29 mouse cellular contexts compared by ENCODE assay signal in the genomic region with DNA sequence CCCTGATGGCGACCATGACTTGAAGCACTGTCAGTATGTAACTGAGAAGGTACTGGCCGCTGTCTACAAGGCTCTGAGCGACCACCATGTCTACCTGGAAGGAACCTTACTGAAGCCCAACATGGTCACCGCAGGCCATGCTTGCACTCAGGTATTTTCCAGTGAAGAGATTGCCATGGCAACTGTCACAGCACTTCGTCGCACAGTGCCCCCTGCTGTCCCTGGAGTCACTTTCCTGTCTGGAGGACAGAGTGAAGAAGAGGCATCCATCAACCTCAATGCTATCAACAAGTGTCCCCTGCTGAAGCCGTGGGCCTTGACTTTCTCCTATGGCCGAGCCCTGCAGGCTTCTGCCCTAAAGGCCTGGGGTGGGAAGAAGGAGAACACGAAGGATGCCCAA. TPM values are rescaled to one million over a fixed set of nuclear protein-coding genes. Genes with fewer than 3 reads are reported as not detected.
DNase-seq lines count a peak whose midpoint lies in the region; ATAC-seq and TF ChIP-seq lines count a peak whose summit lies in the region.
"Had no signal": no experiment of that assay in that cellular context is flagged by ENCODE, and none has a peak within 500 bp of the region (broad histone marks: within the 10 kb centered on the region; RNA-seq: fewer than 3 reads in every experiment).

No protein-coding gene starts in this region.

- no peaks in the 10 kb centered on the region for H3K27me3 ChIP-seq in lung, embryonic 14.5 days (ENCODE audit: insufficient read depth, low read length)
- no peaks in the 10 kb centered on the region for H3K27me3 ChIP-seq in lung, postnatal 0 days (replicated peaks; ENCODE audit: insufficient read depth, low read length)
- no peaks in the 10 kb centered on the region for H3K27me3 ChIP-seq in forebrain, embryonic 14.5 days (replicated peaks; ENCODE audit: control insufficient read depth, insufficient read depth, low read length)
- H3K27me3 ChIP-seq: embryonic facial prominence, embryonic 15.5 days; limb, embryonic 12.5 days; liver, embryonic 13.5 days; neural tube, embryonic 15.5 days; stomach, embryonic 15.5 days had no signal

- no peaks in the 10 kb centered on the region for H3K4me1 ChIP-seq in lung, embryonic 14.5 days (ENCODE audit: insufficient read depth)
- H3K4me1 ChIP-seq in lung, postnatal 0 days (ENCODE audit: insufficient read depth, low read depth, low read length), result no peaks in the 10 kb centered on the region
- no peaks in the 10 kb centered on the region for H3K4me1 ChIP-seq in forebrain, embryonic 14.5 days (ENCODE audit: control insufficient read depth, insufficient read depth, low read length)
- H3K4me1 ChIP-seq: embryonic facial prominence, embryonic 15.5 days; hindbrain, embryonic 10.5 days; liver, embryonic 13.5 days; stomach, embryonic 15.5 days had no signal

- H3K4me2 ChIP-seq in lung, embryonic 14.5 days, result no peak overlapping the region
- no peak overlapping the region for H3K4me2 ChIP-seq in lung, postnatal 0 days (replicated peaks; ENCODE audit: low read depth, low read length)
- no peak overlapping the region for H3K4me2 ChIP-seq in forebrain, embryonic 14.5 days (ENCODE audit: low read length)
- H3K4me2 ChIP-seq: embryonic facial prominence, embryonic 15.5 days; heart, embryonic 11.5 days; limb, embryonic 12.5 days; liver, embryonic 13.5 days; neural tube, embryonic 15.5 days; stomach, embryonic 15.5 days had no signal

- no peak overlapping the region for H3K4me3 ChIP-seq in lung, embryonic 14.5 days (ENCODE audit: low read depth, low read length)
- H3K4me3 ChIP-seq in lung, postnatal 0 days (ENCODE audit: low read depth, low read length), result no peak overlapping the region
- H3K4me3 ChIP-seq in forebrain, embryonic 14.5 days (ENCODE audit: low read depth, low read length), result no peak overlapping the region
- H3K4me3 ChIP-seq: embryonic facial prominence, embryonic 15.5 days; hindbrain, embryonic 10.5 days; limb, embryonic 12.5 days; liver, embryonic 13.5 days; neural tube, embryonic 15.5 days; stomach, embryonic 15.5 days had no signal

- no peak overlapping the region for H3K27ac ChIP-seq in lung, embryonic 14.5 days (ENCODE audit: low read depth)
- H3K27ac ChIP-seq in lung, postnatal 0 days (ENCODE audit: low read length), result no peak overlapping the region
- no peak overlapping the region for H3K27ac ChIP-seq in forebrain, embryonic 14.5 days (ENCODE audit: low read depth, low read length)
- H3K27ac ChIP-seq: embryonic facial prominence, embryonic 15.5 days; hindbrain, embryonic 10.5 days; limb, embryonic 12.5 days; liver, embryonic 13.5 days; macrophage; neural tube, embryonic 15.5 days; stomach, embryonic 15.5 days had no signal

- 68% methylated on average over 9 of the region's 9 CpGs for WGBS in lung, embryonic 14.5 days
- 69% methylated on average over 9 of the region's 9 CpGs for WGBS in lung, postnatal 0 days
- 82% methylated on average over 9 of the region's 9 CpGs for WGBS in forebrain, embryonic 14.5 days

- H3K9ac ChIP-seq in lung, embryonic 14.5 days, result no peak overlapping the region
- no peak overlapping the region for H3K9ac ChIP-seq in lung, postnatal 0 days (replicated peaks; ENCODE audit: low read depth)
- no peak overlapping the region for H3K9ac ChIP-seq in forebrain, embryonic 14.5 days (ENCODE audit: low read length)
- H3K9ac ChIP-seq: embryonic facial prominence, embryonic 15.5 days; limb, embryonic 12.5 days; liver, embryonic 13.5 days; neural tube, embryonic 15.5 days; stomach, embryonic 15.5 days had no signal

- TF ChIP-seq EP300 in lung, postnatal 0 days (IDR thresholded peaks at IDR 0.05), result no peak

- TF ChIP-seq CTCF in lung, embryonic 14.5 days (IDR thresholded peaks at IDR 0.05; ENCODE audit: low read depth), result 0 out of 2 replicates have a peak, but pooled peaks have one; percentile 5
- no peak for TF ChIP-seq CTCF in lung, postnatal 0 days (IDR thresholded peaks at IDR 0.05)

- ATAC-seq in lung, embryonic 14.5 days (ENCODE audit: insufficient read depth), result no peak
- no peak for ATAC-seq in lung, postnatal 0 days
- no peak for ATAC-seq in forebrain, embryonic 14.5 days
- ATAC-seq: activated CD4-positive, CD25-positive, alpha-beta regulatory T cell, adult 4 months; forebrain, embryonic 16.5 days; midbrain, embryonic 16.5 days; Patski had no signal

- DNase-seq in cerebellum, postnatal 14 days, result peak; percentile 9 to 30
- no peak for DNase-seq in cerebellum, postnatal 36 days
- DNase-seq in lung, embryonic 14.5 days, result no peak
- DNase-seq in lung, postnatal 0 days (ENCODE audit: low spot score), result no peak
- DNase-seq in A20 (ENCODE audit: low read depth, low spot score) (peak; percentile 10), ES-CJ7 (ENCODE audit: low read depth, low spot score) (peak; percentile 57)
- no peak for DNase-seq in spleen, postnatal 14 days (ENCODE audit: low spot score in 2 of 2)
- no peak for DNase-seq in forebrain, embryonic 14.5 days (ENCODE audit: low spot score)
- DNase-seq: adrenal gland, adult 8-10 months; cerebellum, adult 11-12 months; gastrocnemius, postnatal 10 days; heart, postnatal 10 days; kidney, adult 2 months; kidney, postnatal 10 days; liver, embryonic 13.5 days; right cerebral cortex, adult 18-20 months; right cerebral cortex, postnatal 4 days had no signal

- no peaks in the 10 kb centered on the region for H3K9me3 ChIP-seq in lung, embryonic 14.5 days (ENCODE audit: low read depth, low read length)
- H3K9me3 ChIP-seq in lung, postnatal 0 days (ENCODE audit: low read length), result no peaks in the 10 kb centered on the region
- no peaks in the 10 kb centered on the region for H3K9me3 ChIP-seq in forebrain, embryonic 14.5 days (replicated peaks; ENCODE audit: control insufficient read depth, low read length)
- H3K9me3 ChIP-seq: embryonic facial prominence, embryonic 15.5 days; hindbrain, embryonic 10.5 days; limb, embryonic 12.5 days; liver, embryonic 13.5 days; neural tube, embryonic 15.5 days; stomach, embryonic 15.5 days had no signal

- H3K36me3 ChIP-seq in lung, embryonic 14.5 days (ENCODE audit: insufficient read depth), result no peaks in the 10 kb centered on the region
- H3K36me3 ChIP-seq in lung, postnatal 0 days (ENCODE audit: insufficient read depth, low read length), result no peaks in the 10 kb centered on the region
- no peaks in the 10 kb centered on the region for H3K36me3 ChIP-seq in forebrain, embryonic 14.5 days (ENCODE audit: control insufficient read depth, insufficient read depth, low read length)
- H3K36me3 ChIP-seq: embryonic facial prominence, embryonic 15.5 days; hindbrain, embryonic 10.5 days; limb, embryonic 12.5 days; liver, embryonic 13.5 days; neural tube, embryonic 15.5 days; stomach, embryonic 15.5 days had no signal

RNA-seq across cellular contexts. Expression of a gene that starts 0.8 kb away (rescaled TPM):
- not detected in 2 replicates for polyA plus RNA-seq in lung, embryonic 14.5 days (2014; fragmentation: Nextera tagmentation; extraction: Ambion mirVana)
- not detected in 2 replicates for polyA plus RNA-seq in lung, postnatal 0 days (2015; fragmentation: Nextera tagmentation; extraction: Ambion mirVana)
- polyA plus RNA-seq in forebrain, embryonic 14.5 days (2014; fragmentation: Nextera tagmentation; extraction: Ambion mirVana), result not detected in 2 replicates
- polyA plus RNA-seq: embryonic facial prominence, embryonic 15.5 days; forebrain, embryonic 16.5 days; hindbrain, embryonic 10.5 days; limb, embryonic 12.5 days; liver, embryonic 13.5 days; lung, embryonic 16.5 days; macrophage; midbrain, embryonic 16.5 days had no signal

RNA-seq across cellular contexts. Expression of a gene that starts 33.4 kb away (rescaled TPM):
- 0.16 and 0.20 TPM in 2 replicates for polyA plus RNA-seq in lung, embryonic 14.5 days (2014; fragmentation: Nextera tagmentation; extraction: Ambion mirVana)
- 0.08 and 0.10 TPM in 2 replicates for polyA plus RNA-seq in lung, postnatal 0 days (2015; fragmentation: Nextera tagmentation; extraction: Ambion mirVana)
- 1.9 and 2.3 TPM in 2 replicates for polyA plus RNA-seq in forebrain, embryonic 14.5 days (2014; fragmentation: Nextera tagmentation; extraction: Ambion mirVana)
- polyA plus RNA-seq: limb, embryonic 12.5 days; liver, embryonic 13.5 days; macrophage had no signal

Comparison
In these comparisons a context has a peak if more than half of its experiments do, and no peak if none do; other contexts are left out.
1. DNase-seq: peak in cerebellum, postnatal 14 days (2 of 2), A20 (single experiment) and ES-CJ7 (single experiment); none in cerebellum, postnatal 36 days (0 of 2), lung, embryonic 14.5 days (single experiment), lung, postnatal 0 days (single experiment), spleen, postnatal 14 days (0 of 2) and forebrain, embryonic 14.5 days (single experiment).